Mouse (Mus musculus): ENCODE measurements around the gene Ube2d1. TPM values are rescaled to one million over a fixed set of nuclear protein-coding genes. Genes with fewer than 3 reads are reported as not detected.

Ube2d1 gene
- polyA plus RNA-seq (2014; fragmentation: Illumina TruSeq; extraction: RNeasy Lipid Tissue Mini Kit (QIAGEN cat#74804); ENCODE audit: low read depth, low replicate concordance), result 77.3 TPM

GRCm38 (mm10) chr10:71285126-71285580, at the start of gene Ube2d1:
Gene Ube2d1, minus strand, starts transcription at chr10:71285262.

GRCm38 (mm10) chr10:71238240-71238554, 46.9 kb downstream of the Ube2d1 start, which contains the start of gene Tfam:
Gene Tfam, minus strand, starts transcription at chr10:71238280.

Other genes with a start within 250 kb of the Ube2d1 start
- gene Bicc1, start 125.6 kb downstream of the Ube2d1 start, polyA plus RNA-seq (2014; fragmentation: Illumina TruSeq; extraction: RNeasy Lipid Tissue Mini Kit (QIAGEN cat#74804); ENCODE audit: low read depth, low replicate concordance), result 15.5 TPM
- gene Tfam, start 47.0 kb downstream of the Ube2d1 start, polyA plus RNA-seq (2014; fragmentation: Illumina TruSeq; extraction: RNeasy Lipid Tissue Mini Kit (QIAGEN cat#74804); ENCODE audit: low read depth, low replicate concordance), result 240 TPM
- gene Cisd1, start 59.7 kb upstream of the Ube2d1 start, polyA plus RNA-seq (2014; fragmentation: Illumina TruSeq; extraction: RNeasy Lipid Tissue Mini Kit (QIAGEN cat#74804); ENCODE audit: low read depth, low replicate concordance), result 30.8 TPM
- gene Ipmk, start 62.5 kb upstream of the Ube2d1 start, polyA plus RNA-seq (2014; fragmentation: Illumina TruSeq; extraction: RNeasy Lipid Tissue Mini Kit (QIAGEN cat#74804); ENCODE audit: low read depth, low replicate concordance), result 15.5 TPM